In genomic region chr19:3930262-3931057, GRCm38 (mm10) we compare ENCODE assay signal across 8 mouse cellular contexts. TPM values are rescaled to one million over a fixed set of nuclear protein-coding genes. Genes with fewer than 3 reads are reported as not detected.
DNase-seq lines count a peak whose midpoint lies in the region; ATAC-seq lines count a peak whose summit lies in the region.

No protein-coding gene starts in this region.

- H3K36me3 ChIP-seq in midbrain, embryonic 15.5 days (replicated peaks) = no peaks in the 10 kb centered on the region
- no peaks in the 10 kb centered on the region for H3K36me3 ChIP-seq in midbrain, embryonic 14.5 days (ENCODE audit: control insufficient read depth, insufficient read depth, low read length)
- H3K36me3 ChIP-seq in intestine, embryonic 15.5 days = no peaks in the 10 kb centered on the region

- H3K27me3 ChIP-seq in midbrain, embryonic 15.5 days (replicated peaks) = peaks cover 6% of the 10 kb centered on the region; the same call in 1 of the 2 replicates
- no peaks in the 10 kb centered on the region for H3K27me3 ChIP-seq in midbrain, embryonic 14.5 days (ENCODE audit: control insufficient read depth, insufficient read depth, low read length)
- no peaks in the 10 kb centered on the region for H3K27me3 ChIP-seq in intestine, embryonic 15.5 days (replicated peaks)

- WGBS in midbrain, embryonic 15.5 days = 72% methylated on average over 21 of the region's 21 CpGs
- WGBS in midbrain, embryonic 14.5 days = 69% methylated on average over 21 of the region's 21 CpGs
- WGBS in intestine, embryonic 15.5 days = 70% methylated on average over 21 of the region's 21 CpGs

- H3K4me1 ChIP-seq in midbrain, embryonic 15.5 days = peaks cover 11% of the 10 kb centered on the region
- H3K4me1 ChIP-seq in midbrain, embryonic 14.5 days (ENCODE audit: control insufficient read depth, insufficient read depth, low read length) = peaks cover 4% of the 10 kb centered on the region
- peaks cover 26% of the 10 kb centered on the region for H3K4me1 ChIP-seq in intestine, embryonic 15.5 days (replicated peaks)

- no peak for ATAC-seq in midbrain, embryonic 15.5 days (replicated peaks)
- ATAC-seq in midbrain, embryonic 14.5 days (ENCODE audit: low FRiP score, low TSS enrichment) = no peak; the same call in 1 of the 2 replicates
- ATAC-seq in intestine, embryonic 15.5 days = no peak

- peak overlapping the region; percentile 43; the same call in 1 of the 2 replicates for H3K27ac ChIP-seq in midbrain, embryonic 15.5 days
- H3K27ac ChIP-seq in midbrain, embryonic 14.5 days (replicated peaks; ENCODE audit: low read depth, low read length) = no peak overlapping the region
- peak overlapping the region; percentile 72; the same call in 1 of the 2 replicates for H3K27ac ChIP-seq in intestine, embryonic 15.5 days

- H3K4me3 ChIP-seq in midbrain, embryonic 15.5 days = no peak overlapping the region
- H3K4me3 ChIP-seq in midbrain, embryonic 14.5 days (replicated peaks; ENCODE audit: low read depth, low read length) = no peak overlapping the region
- H3K4me3 ChIP-seq in intestine, embryonic 15.5 days (replicated peaks) = no peak overlapping the region

- no peaks in the 10 kb centered on the region for H3K9me3 ChIP-seq in midbrain, embryonic 15.5 days
- H3K9me3 ChIP-seq in midbrain, embryonic 14.5 days (ENCODE audit: control insufficient read depth, low read length) = no peaks in the 10 kb centered on the region
- H3K9me3 ChIP-seq in intestine, embryonic 15.5 days = no peaks in the 10 kb centered on the region

- H3K9ac ChIP-seq in midbrain, embryonic 15.5 days = no peak overlapping the region
- H3K9ac ChIP-seq in midbrain, embryonic 14.5 days (replicated peaks; ENCODE audit: low read length) = no peak overlapping the region
- H3K9ac ChIP-seq in intestine, embryonic 15.5 days = no peak overlapping the region

- DNase-seq in heart, adult 11 months = peak; percentile 94
- no peak for DNase-seq in heart, postnatal 36 days
- no peak for DNase-seq in midbrain, embryonic 14.5 days
- peak; percentile 49 for DNase-seq in thymus, postnatal 0 days (ENCODE audit: low spot score)
- no peak for DNase-seq in embryo, embryonic 9.5 days (ENCODE audit: extremely low spot score)
- no peak for DNase-seq in layer of hippocampus, postnatal 14 days (ENCODE audit: low spot score in 2 of 2)

- H3K4me2 ChIP-seq in midbrain, embryonic 15.5 days = no peak overlapping the region
- H3K4me2 ChIP-seq in midbrain, embryonic 14.5 days (ENCODE audit: low read length) = no peak overlapping the region
- no peak overlapping the region for H3K4me2 ChIP-seq in intestine, embryonic 15.5 days (replicated peaks)

- intact Hi-C loops in heart, postnatal 36 days (cut with DNase I) = no loop called here

RNA-seq across cellular contexts. Expression of gene Aldh3b1, which starts 0.9 kb away (rescaled TPM):
- total RNA-seq in heart, postnatal 36 days (2021) = 1 to 10 TPM; 1.5 to 1.6 TPM
- 1.9 TPM in 2 replicates for polyA plus RNA-seq in midbrain, embryonic 15.5 days (2015; fragmentation: Nextera tagmentation; extraction: Ambion mirVana)
- polyA plus RNA-seq in midbrain, embryonic 14.5 days (2014; fragmentation: Nextera tagmentation; extraction: Ambion mirVana) = 0.84 and 1.1 TPM in 2 replicates
- 2.3 and 2.4 TPM in 2 replicates for polyA plus RNA-seq in intestine, embryonic 15.5 days (2015; fragmentation: Nextera tagmentation; extraction: Ambion mirVana)
- polyA plus RNA-seq in thymus, postnatal 0 days (2015; fragmentation: Nextera tagmentation; extraction: Ambion mirVana) = 4.6 and 5.3 TPM in 2 replicates
- 1 to 10 TPM; 2.8 TPM for total RNA-seq in layer of hippocampus, postnatal 14 days (2021)

RNA-seq across cellular contexts. Expression of gene Unc93b1, which starts 4.5 kb away (rescaled TPM):
- total RNA-seq in heart, postnatal 36 days (2021) = 10 to 100 TPM; 16.9 to 20.6 TPM
- polyA plus RNA-seq in midbrain, embryonic 15.5 days (2015; fragmentation: Nextera tagmentation; extraction: Ambion mirVana) = 11.7 and 11.8 TPM in 2 replicates
- polyA plus RNA-seq in midbrain, embryonic 14.5 days (2014; fragmentation: Nextera tagmentation; extraction: Ambion mirVana) = 3.7 and 13.4 TPM in 2 replicates
- polyA plus RNA-seq in intestine, embryonic 15.5 days (2015; fragmentation: Nextera tagmentation; extraction: Ambion mirVana) = 20.2 and 21.8 TPM in 2 replicates
- polyA plus RNA-seq in thymus, postnatal 0 days (2015; fragmentation: Nextera tagmentation; extraction: Ambion mirVana) = 32.2 and 34.2 TPM in 2 replicates
- 10 to 100 TPM; 17.1 to 18.1 TPM for total RNA-seq in layer of hippocampus, postnatal 14 days (2021)

RNA-seq across cellular contexts. Expression of gene Ndufs8, which starts 17.9 kb away (rescaled TPM):
- total RNA-seq in heart, postnatal 36 days (2021) = 100 to 1,000 TPM; 508 to 532 TPM
- polyA plus RNA-seq in midbrain, embryonic 15.5 days (2015; fragmentation: Nextera tagmentation; extraction: Ambion mirVana) = 246 and 258 TPM in 2 replicates
- polyA plus RNA-seq in midbrain, embryonic 14.5 days (2014; fragmentation: Nextera tagmentation; extraction: Ambion mirVana) = 261 and 304 TPM in 2 replicates
- 342 and 413 TPM in 2 replicates for polyA plus RNA-seq in intestine, embryonic 15.5 days (2015; fragmentation: Nextera tagmentation; extraction: Ambion mirVana)
- polyA plus RNA-seq in thymus, postnatal 0 days (2015; fragmentation: Nextera tagmentation; extraction: Ambion mirVana) = 333 and 338 TPM in 2 replicates
- 100 to 1,000 TPM; 130 TPM for total RNA-seq in layer of hippocampus, postnatal 14 days (2021)

RNA-seq across cellular contexts. Expression of gene Tcirg1, which starts 23.5 kb away (rescaled TPM):
- 10 to 100 TPM in 1 of 2 experiments, 1 to 10 TPM in 1; 9.1 to 17.7 TPM for total RNA-seq in heart, postnatal 36 days (2021)
- polyA plus RNA-seq in midbrain, embryonic 15.5 days (2015; fragmentation: Nextera tagmentation; extraction: Ambion mirVana) = 12.7 and 14.6 TPM in 2 replicates
- 7.4 and 11.0 TPM in 2 replicates for polyA plus RNA-seq in midbrain, embryonic 14.5 days (2014; fragmentation: Nextera tagmentation; extraction: Ambion mirVana)
- polyA plus RNA-seq in intestine, embryonic 15.5 days (2015; fragmentation: Nextera tagmentation; extraction: Ambion mirVana) = 50.9 and 56.3 TPM in 2 replicates
- 48.7 and 50.1 TPM in 2 replicates for polyA plus RNA-seq in thymus, postnatal 0 days (2015; fragmentation: Nextera tagmentation; extraction: Ambion mirVana)
- 10 to 100 TPM; 15.4 to 20.2 TPM for total RNA-seq in layer of hippocampus, postnatal 14 days (2021)

RNA-seq across cellular contexts. Expression of gene Aldh3b3, which starts 28.0 kb away (rescaled TPM):
- under 1 TPM; 0.38 to 0.56 TPM for total RNA-seq in heart, postnatal 36 days (2021)
- not detected in 2 replicates for polyA plus RNA-seq in midbrain, embryonic 15.5 days (2015; fragmentation: Nextera tagmentation; extraction: Ambion mirVana)
- polyA plus RNA-seq in midbrain, embryonic 14.5 days (2014; fragmentation: Nextera tagmentation; extraction: Ambion mirVana) = not detected in 2 replicates
- polyA plus RNA-seq in intestine, embryonic 15.5 days (2015; fragmentation: Nextera tagmentation; extraction: Ambion mirVana) = not detected in 2 replicates
- polyA plus RNA-seq in thymus, postnatal 0 days (2015; fragmentation: Nextera tagmentation; extraction: Ambion mirVana) = 0.07 TPM in 1 of 2 replicates, not detected in the other
- total RNA-seq in layer of hippocampus, postnatal 14 days (2021) = not detected

Comparison
In these comparisons a context has a peak if more than half of its experiments do, and no peak if none do; other contexts are left out.
1. DNase-seq: peak in heart, adult 11 months (single experiment) and thymus, postnatal 0 days (single experiment); none in heart, postnatal 36 days (0 of 2), midbrain, embryonic 14.5 days (single experiment), embryo, embryonic 9.5 days (single experiment) and layer of hippocampus, postnatal 14 days (0 of 2).